Mouse (Mus musculus) myocyte (in vitro differentiated cells): Measurements from ENCODE around the gene 9130230L23Rik. TPM values are rescaled to one million over a fixed set of nuclear protein-coding genes. Genes with fewer than 3 reads are reported as not detected.
A peak's percentile ranks its signal among the peaks of the same experiment; 100 is the strongest.

Experiments used
- H3K27me3 ChIP-seq: one replicate; pipeline ENCODE4 v1.6.1; 2011; ENCODE audit not compliant: control insufficient read depth, insufficient read depth, insufficient read length
- H3K36me3 ChIP-seq: one replicate; pipeline ENCODE4 v1.6.1; 2011; ENCODE audit not compliant: control insufficient read depth, insufficient read depth
- H3K4me2 ChIP-seq: one replicate; pipeline ENCODE4 v1.6.1; 2011; ENCODE audit warnings: low read depth, control low read depth
- H3K4me3 ChIP-seq: one replicate; pipeline ENCODE4 v1.5.1; 2011; ENCODE audit warnings: mild to moderate bottlenecking, control low read depth, moderate library complexity
- H3K79me2 ChIP-seq: one replicate; pipeline ENCODE4 v1.6.1; 2011; ENCODE audit not compliant: control insufficient read depth, insufficient read depth
- H3ac ChIP-seq: one replicate; pipeline ENCODE4 v1.6.1; 2011; ENCODE audit not compliant: control insufficient read depth, insufficient read length
- CEBPB ChIP-seq: IDR thresholded peaks from 2 replicates; pipeline ENCODE4 v1.6.1; 2011; ENCODE audit warnings: mild to moderate bottlenecking, moderate library complexity; ENCODE audit not compliant: poor library complexity, insufficient read depth, severe bottlenecking
- E2F4 ChIP-seq: IDR thresholded peaks from one replicate; pipeline ENCODE4 v1.6.1; 2011; ENCODE audit warnings: mild to moderate bottlenecking, control low read depth, moderate library complexity; ENCODE audit not compliant: insufficient read depth
- MAX ChIP-seq: IDR thresholded peaks from one replicate; pipeline ENCODE4 v1.6.1; 2011; ENCODE audit warnings: low read depth, mild to moderate bottlenecking, control low read depth
- MYOD1 ChIP-seq, 3 experiments: IDR thresholded peaks; one replicate each; pipeline ENCODE4 v1.6.1; 2011; ENCODE audit warnings: control low read depth in 2 of 3, low read depth in 2 of 3, mild to moderate bottlenecking in 2 of 3, moderate library complexity in 1 of 3; ENCODE audit not compliant: insufficient read length in 2 of 3, control insufficient read depth in 1 of 3
- MYOG ChIP-seq, 3 experiments: IDR thresholded peaks; one replicate each; pipeline ENCODE4 v1.6.1; 2011; ENCODE audit warnings: control low read depth in 2 of 3, low read depth in 2 of 3, mild to moderate bottlenecking in 2 of 3; ENCODE audit not compliant: insufficient read length in 2 of 3, control insufficient read depth in 1 of 3, insufficient read depth in 1 of 3
- POLR2A ChIP-seq: IDR thresholded peaks from one replicate; pipeline ENCODE4 v1.6.1; 2011; ENCODE audit warnings: low read depth, mild to moderate bottlenecking, control low read depth, moderate library complexity; ENCODE audit not compliant: insufficient read length
- POLR2AphosphoS2 ChIP-seq: IDR thresholded peaks from one replicate; pipeline ENCODE4 v1.6.1; 2011; ENCODE audit warnings: low read depth, control low read depth; ENCODE audit not compliant: insufficient read length
- REST ChIP-seq: IDR thresholded peaks from one replicate; pipeline ENCODE4 v1.6.1; 2011; ENCODE audit warnings: mild to moderate bottlenecking, control low read depth, moderate library complexity; ENCODE audit not compliant: insufficient read depth, insufficient read length
- SRF ChIP-seq: IDR thresholded peaks from one replicate; pipeline ENCODE4 v1.6.1; 2011; ENCODE audit warnings: low read depth; ENCODE audit not compliant: control insufficient read depth, insufficient read length
- TCF12 ChIP-seq: IDR thresholded peaks from one replicate; pipeline ENCODE4 v1.6.1; 2011; ENCODE audit warnings: mild to moderate bottlenecking, control low read depth; ENCODE audit not compliant: poor library complexity, insufficient read depth, severe bottlenecking
- TCF3 ChIP-seq: IDR thresholded peaks from one replicate; pipeline ENCODE4 v1.6.1; 2011; ENCODE audit warnings: low read depth, control low read depth; ENCODE audit not compliant: insufficient read length
- USF1 ChIP-seq: IDR thresholded peaks from one replicate; pipeline ENCODE4 v1.6.1; 2011; ENCODE audit warnings: low read depth, mild to moderate bottlenecking, control low read depth, moderate library complexity
- polyA plus RNA-seq: library from polyadenylated mRNA; unstranded; fragments of >200 nt; fragmentation: generic; extraction: Trizol; gene quantifications from one replicate; pipeline ENCODE4 v1.2.1, GENCODE M21; 2012; ENCODE audit warnings: missing spikeins

Gene 9130230L23Rik
- 0.08 TPM for polyA plus RNA-seq

GRCm38 (mm10) chr5:66004134-66004925 is at the start of gene 9130230L23Rik:
9130230L23Rik (minus strand) TSS chr5:66004285.
- no peak within 1 kb of the TSS for H3K4me3 ChIP-seq
- H3K27me3 ChIP-seq: no peaks in the 10 kb centered on the region
- H3K79me2 ChIP-seq: no peaks in the 10 kb centered on the region
- no peak within 1 kb of the TSS for H3ac ChIP-seq
- no peaks in the 10 kb centered on the region for H3K36me3 ChIP-seq
- H3K4me2 ChIP-seq: no peak within 1 kb of the TSS
- TF ChIP-seq SRF (no peak), REST (no peak), CEBPB (no peak), POLR2A (no peak), E2F4 (no peak)

DNA sequence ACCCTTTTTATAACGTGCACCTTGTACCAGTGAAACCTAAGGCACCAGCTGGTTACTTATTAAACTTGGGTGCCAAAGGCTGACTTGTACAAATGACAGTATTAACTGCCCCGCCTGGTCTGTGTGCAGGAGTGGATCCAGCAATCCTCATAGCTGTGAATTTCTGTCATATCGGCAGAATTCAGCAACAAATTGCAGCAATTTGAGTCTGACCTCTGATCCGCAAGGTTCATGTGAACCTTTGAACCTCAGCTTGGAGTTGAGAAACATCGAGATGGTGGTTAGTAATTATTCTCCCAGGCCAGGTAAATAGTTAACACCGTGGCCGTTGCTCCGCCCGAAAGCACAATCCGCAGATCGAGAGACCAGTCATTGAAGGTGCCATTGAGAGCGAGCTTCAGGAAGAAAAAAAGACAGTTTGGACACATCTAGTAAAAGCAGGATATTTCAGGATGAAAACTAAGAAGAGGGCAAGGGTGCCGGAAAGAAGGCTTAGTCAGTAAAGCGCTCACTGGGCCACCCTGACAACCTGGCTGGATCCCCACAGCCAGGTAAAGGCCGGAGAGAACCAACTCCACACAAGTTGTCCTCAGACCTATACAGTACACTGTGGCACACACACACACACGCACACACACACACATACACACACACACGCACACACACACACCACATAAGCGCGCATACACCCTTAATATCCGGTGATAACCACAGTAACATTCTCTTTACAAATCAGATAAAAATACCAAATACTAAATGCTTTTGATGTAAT is 48.9 kb upstream of the 9130230L23Rik start:
- H3K4me2 ChIP-seq: no peak overlapping the region
- H3K27me3 ChIP-seq: no peaks in the 10 kb centered on the region
- no peak overlapping the region for H3K4me3 ChIP-seq
- H3K79me2 ChIP-seq: no peaks in the 10 kb centered on the region
- H3K36me3 ChIP-seq: no peaks in the 10 kb centered on the region
- H3ac ChIP-seq: no peak overlapping the region
- no peak for TF ChIP-seq CEBPB
- no peak for TF ChIP-seq TCF3

- H3K27me3 ChIP-seq: no peaks in the 10 kb centered on the region
- H3K36me3 ChIP-seq: no peaks in the 10 kb centered on the region
Observed at GRCm38 (mm10) chr5:66050841-66051240, 46.8 kb upstream of the 9130230L23Rik start.

GRCm38 (mm10) chr5:66046356-66046755 is 42.3 kb upstream of the 9130230L23Rik start:
- Histone ChIP-seq H3K79me2 (no peaks in the 10 kb centered on the region), H3K4me2 (peak overlapping the region; percentile 46), H3K4me3 (no peak overlapping the region), H3ac (no peak overlapping the region), H3K36me3 (no peaks in the 10 kb centered on the region), H3K27me3 (no peaks in the 10 kb centered on the region)
- no peak for TF ChIP-seq USF1
- TF ChIP-seq CEBPB: 0 out of 2 replicates have a peak, but pooled peaks have one; percentile 39

More at GRCm38 (mm10) chr5:66050841-66051240, 46.8 kb upstream of the 9130230L23Rik start:
- Histone ChIP-seq H3K4me3 (no peak overlapping the region), H3K79me2 (no peaks in the 10 kb centered on the region), H3ac (no peak overlapping the region), H3K4me2 (no peak overlapping the region)
- TF ChIP-seq SRF (no peak), TCF12 (no peak), POLR2AphosphoS2 (no peak), CEBPB (no peak), MAX (no peak), REST (no peak), TCF3 (no peak), MYOG (IDR thresholded peaks at IDR 0.05; ENCODE audit: control insufficient read depth in 1 of 3, insufficient read depth in 1 of 3, insufficient read length in 2 of 3, low read depth in 2 of 3) (no peak), MYOD1 (IDR thresholded peaks at IDR 0.05; ENCODE audit: control insufficient read depth in 1 of 3, insufficient read length in 2 of 3, low read depth in 2 of 3) (no peak), USF1 (no peak), E2F4 (no peak), POLR2A (no peak)

DNA sequence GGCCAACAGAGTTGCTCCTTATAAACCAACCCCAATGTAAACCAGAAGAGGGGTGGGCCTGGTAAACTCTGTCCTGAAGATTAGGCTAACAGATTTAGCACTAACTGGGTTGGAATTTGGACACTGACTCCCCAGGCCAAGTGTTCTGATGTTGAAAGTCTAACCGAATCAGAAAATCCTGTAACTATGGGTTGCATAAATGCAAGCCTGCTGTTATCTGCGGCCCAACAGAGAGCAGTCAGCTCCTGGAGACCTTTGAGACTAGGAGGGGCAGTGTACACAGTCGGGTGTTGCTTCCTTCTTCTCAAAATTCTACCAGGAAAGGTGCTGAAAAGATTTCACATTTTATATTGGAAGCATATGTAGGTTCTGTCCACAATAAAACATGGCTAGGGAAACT is 39.8 kb upstream of the 9130230L23Rik start:
- H3K4me3 ChIP-seq: no peak overlapping the region
- no peak overlapping the region for H3K4me2 ChIP-seq
- H3ac ChIP-seq: no peak overlapping the region
- no peaks in the 10 kb centered on the region for H3K36me3 ChIP-seq
- TF ChIP-seq E2F4 (no peak), MYOD1 (IDR thresholded peaks at IDR 0.05; ENCODE audit: control insufficient read depth in 1 of 3, insufficient read length in 2 of 3, low read depth in 2 of 3) (no peak), POLR2A (no peak), TCF12 (no peak), SRF (no peak), REST (no peak), MAX (no peak), USF1 (no peak)
- no peaks in the 10 kb centered on the region for H3K27me3 ChIP-seq
- H3K79me2 ChIP-seq: no peaks in the 10 kb centered on the region
